Mouse (Mus musculus): ENCODE data around the gene Nek10. TPM values are rescaled to one million over a fixed set of nuclear protein-coding genes. Genes with fewer than 3 reads are reported as not detected.

Nek10 gene
- polyA plus RNA-seq, 1 experiment, result 0.01 TPM

- Histone ChIP-seq H3K4me3 (ENCODE audit: insufficient read depth, poor library complexity, severe bottlenecking) (no peak overlapping the region), H3K79me2 (ENCODE audit: control insufficient read depth, insufficient read depth) (no peaks in the 10 kb centered on the region), H3K27me3 (ENCODE audit: control insufficient read depth, insufficient read depth, insufficient read length) (no peaks in the 10 kb centered on the region), H3ac (ENCODE audit: control insufficient read depth, insufficient read length, low read depth) (no peak overlapping the region), H3K79me3 (ENCODE audit: low read depth) (no peaks in the 10 kb centered on the region), H3K36me3 (ENCODE audit: control insufficient read depth, insufficient read depth) (no peaks in the 10 kb centered on the region)
- no peak for TF ChIP-seq MYOD1 (IDR thresholded peaks at IDR 0.05; ENCODE audit: control insufficient read depth, insufficient read length, low read depth)
- TF ChIP-seq CTCF (IDR thresholded peaks at IDR 0.05; ENCODE audit: control insufficient read depth, insufficient read depth, insufficient read length), result no peak
- no peak for TF ChIP-seq USF1 (IDR thresholded peaks at IDR 0.05; ENCODE audit: low read depth)
- TF ChIP-seq MYOG (IDR thresholded peaks at IDR 0.05; ENCODE audit: control insufficient read depth, extremely low read depth, insufficient read length), result no peak
- no peak for TF ChIP-seq CEBPB (IDR thresholded peaks at IDR 0.05; ENCODE audit: low read depth)
- no peak for TF ChIP-seq MAX (IDR thresholded peaks at IDR 0.05)
- no peak for TF ChIP-seq FOSL1 (IDR thresholded peaks at IDR 0.05; ENCODE audit: insufficient read depth, low read length, poor library complexity, severe bottlenecking)
These were observed 124.3 kb downstream of the Nek10 start for GRCm38 (mm10) chr14:14927559-14927958.

- Histone ChIP-seq H3K79me2 (ENCODE audit: control insufficient read depth, insufficient read depth) (no peaks in the 10 kb centered on the region), H3ac (ENCODE audit: control insufficient read depth, insufficient read length, low read depth) (no peak overlapping the region)
- no peak for TF ChIP-seq FOSL1 (IDR thresholded peaks at IDR 0.05; ENCODE audit: insufficient read depth, low read length, poor library complexity, severe bottlenecking)
- no peak for TF ChIP-seq CTCF (IDR thresholded peaks at IDR 0.05; ENCODE audit: control insufficient read depth, insufficient read depth, insufficient read length)
- TF ChIP-seq USF1 (IDR thresholded peaks at IDR 0.05; ENCODE audit: low read depth), result no peak
These were observed 131.8 kb downstream of the Nek10 start for GRCm38 (mm10) chr14:14934977-14935376.

GRCm38 (mm10) chr14:14945930-14946329, 142.7 kb downstream of the Nek10 start:
- no peak overlapping the region for H3K4me3 ChIP-seq (ENCODE audit: insufficient read depth, poor library complexity, severe bottlenecking)
- H3K79me3 ChIP-seq (ENCODE audit: low read depth), result no peaks in the 10 kb centered on the region
- H3ac ChIP-seq (ENCODE audit: control insufficient read depth, insufficient read length, low read depth), result no peak overlapping the region
- no peaks in the 10 kb centered on the region for H3K27me3 ChIP-seq (ENCODE audit: control insufficient read depth, insufficient read depth, insufficient read length)
- no peaks in the 10 kb centered on the region for H3K79me2 ChIP-seq (ENCODE audit: control insufficient read depth, insufficient read depth)
- TF ChIP-seq USF1 (IDR thresholded peaks at IDR 0.05; ENCODE audit: low read depth), result no peak
- no peak for TF ChIP-seq CTCF (IDR thresholded peaks at IDR 0.05; ENCODE audit: control insufficient read depth, insufficient read depth, insufficient read length)
- TF ChIP-seq FOSL1 (IDR thresholded peaks at IDR 0.05; ENCODE audit: insufficient read depth, low read length, poor library complexity, severe bottlenecking), result no peak
- no peak for TF ChIP-seq CEBPB (IDR thresholded peaks at IDR 0.05; ENCODE audit: low read depth)
- TF ChIP-seq MYOG (IDR thresholded peaks at IDR 0.05; ENCODE audit: control insufficient read depth, extremely low read depth, insufficient read length), result no peak
- no peak for TF ChIP-seq MYOD1 (IDR thresholded peaks at IDR 0.05; ENCODE audit: control insufficient read depth, insufficient read length, low read depth)
- no peak for TF ChIP-seq MAX (IDR thresholded peaks at IDR 0.05)
- H3K36me3 ChIP-seq (ENCODE audit: control insufficient read depth, insufficient read depth), result no peaks in the 10 kb centered on the region

More at GRCm38 (mm10) chr14:14934977-14935376, 131.8 kb downstream of the Nek10 start:
- Histone ChIP-seq H3K36me3 (ENCODE audit: control insufficient read depth, insufficient read depth) (no peaks in the 10 kb centered on the region), H3K79me3 (ENCODE audit: low read depth) (no peaks in the 10 kb centered on the region), H3K27me3 (ENCODE audit: control insufficient read depth, insufficient read depth, insufficient read length) (no peaks in the 10 kb centered on the region), H3K4me3 (ENCODE audit: insufficient read depth, poor library complexity, severe bottlenecking) (no peak overlapping the region)

- no peak overlapping the region for H3K4me3 ChIP-seq (ENCODE audit: insufficient read depth, poor library complexity, severe bottlenecking)
- TF ChIP-seq MAX (IDR thresholded peaks at IDR 0.05), result no peak
- no peak for TF ChIP-seq MYOD1 (IDR thresholded peaks at IDR 0.05; ENCODE audit: control insufficient read depth, insufficient read length, low read depth)
- no peak for TF ChIP-seq USF1 (IDR thresholded peaks at IDR 0.05; ENCODE audit: low read depth)
- TF ChIP-seq CTCF (IDR thresholded peaks at IDR 0.05; ENCODE audit: control insufficient read depth, insufficient read depth, insufficient read length), result no peak
- no peak for TF ChIP-seq MYOG (IDR thresholded peaks at IDR 0.05; ENCODE audit: control insufficient read depth, extremely low read depth, insufficient read length)
- H3ac ChIP-seq (ENCODE audit: control insufficient read depth, insufficient read length, low read depth), result no peak overlapping the region
- H3K79me3 ChIP-seq (ENCODE audit: low read depth), result no peaks in the 10 kb centered on the region
- no peaks in the 10 kb centered on the region for H3K79me2 ChIP-seq (ENCODE audit: control insufficient read depth, insufficient read depth)
- H3K36me3 ChIP-seq (ENCODE audit: control insufficient read depth, insufficient read depth), result no peaks in the 10 kb centered on the region
- no peaks in the 10 kb centered on the region for H3K27me3 ChIP-seq (ENCODE audit: control insufficient read depth, insufficient read depth, insufficient read length)
These were observed 145.8 kb downstream of the Nek10 start for GRCm38 (mm10) chr14:14949023-14949422.

- no peak for TF ChIP-seq MYOG (IDR thresholded peaks at IDR 0.05; ENCODE audit: control insufficient read depth, extremely low read depth, insufficient read length)
- no peak for TF ChIP-seq MAX (IDR thresholded peaks at IDR 0.05)
- no peak for TF ChIP-seq CEBPB (IDR thresholded peaks at IDR 0.05; ENCODE audit: low read depth)
- TF ChIP-seq MYOD1 (IDR thresholded peaks at IDR 0.05; ENCODE audit: control insufficient read depth, insufficient read length, low read depth), result no peak
- no peak for TF ChIP-seq USF1 (IDR thresholded peaks at IDR 0.05; ENCODE audit: low read depth)
- no peak for TF ChIP-seq FOSL1 (IDR thresholded peaks at IDR 0.05; ENCODE audit: insufficient read depth, low read length, poor library complexity, severe bottlenecking)
- Histone ChIP-seq H3K79me3 (ENCODE audit: low read depth) (no peaks in the 10 kb centered on the region), H3K79me2 (ENCODE audit: control insufficient read depth, insufficient read depth) (no peaks in the 10 kb centered on the region), H3K4me3 (ENCODE audit: insufficient read depth, poor library complexity, severe bottlenecking) (no peak overlapping the region), H3ac (ENCODE audit: control insufficient read depth, insufficient read length, low read depth) (no peak overlapping the region), H3K36me3 (ENCODE audit: control insufficient read depth, insufficient read depth) (no peaks in the 10 kb centered on the region), H3K27me3 (ENCODE audit: control insufficient read depth, insufficient read depth, insufficient read length) (no peaks in the 10 kb centered on the region)
These were observed 148.6 kb downstream of the Nek10 start for GRCm38 (mm10) chr14:14951808-14952207.

GRCm38 (mm10) chr14:14959780-14960440, 156.7 kb downstream of the Nek10 start:
- Histone ChIP-seq H3ac (ENCODE audit: control insufficient read depth, insufficient read length, low read depth) (no peak overlapping the region), H3K27me3 (ENCODE audit: control insufficient read depth, insufficient read depth, insufficient read length) (no peaks in the 10 kb centered on the region)
- TF ChIP-seq MAX (IDR thresholded peaks at IDR 0.05), result no peak
- no peak for TF ChIP-seq MYOD1 (IDR thresholded peaks at IDR 0.05; ENCODE audit: control insufficient read depth, insufficient read length, low read depth)
- TF ChIP-seq CTCF (IDR thresholded peaks at IDR 0.05; ENCODE audit: control insufficient read depth, insufficient read depth, insufficient read length), result no peak
- TF ChIP-seq USF1 (IDR thresholded peaks at IDR 0.05; ENCODE audit: low read depth), result no peak
- TF ChIP-seq MYOG (IDR thresholded peaks at IDR 0.05; ENCODE audit: control insufficient read depth, extremely low read depth, insufficient read length), result no peak
- TF ChIP-seq FOSL1 (IDR thresholded peaks at IDR 0.05; ENCODE audit: insufficient read depth, low read length, poor library complexity, severe bottlenecking), result no peak
- TF ChIP-seq CEBPB (IDR thresholded peaks at IDR 0.05; ENCODE audit: low read depth), result no peak

More at GRCm38 (mm10) chr14:14959780-14960440, 156.7 kb downstream of the Nek10 start:
- H3K79me2 ChIP-seq (ENCODE audit: control insufficient read depth, insufficient read depth), result no peaks in the 10 kb centered on the region
- H3K36me3 ChIP-seq (ENCODE audit: control insufficient read depth, insufficient read depth), result no peaks in the 10 kb centered on the region
- no peaks in the 10 kb centered on the region for H3K79me3 ChIP-seq (ENCODE audit: low read depth)
- no peak overlapping the region for H3K4me3 ChIP-seq (ENCODE audit: insufficient read depth, poor library complexity, severe bottlenecking)

Measured in C2C12 (cell line).